Mouse (Mus musculus) spleen, adult 2 months (tissue): ENCODE data around the gene Dync1li1.

Source experiments
- CTCF ChIP-seq: fragments of 200-500 bp; IDR thresholded peaks from 2 replicates; pipeline ENCODE4 v1.5.1; 2011; ENCODE audit warnings: mild to moderate bottlenecking, inconsistent platforms; ENCODE audit not compliant: insufficient read depth, insufficient read length, insufficient replicate concordance; ENCODE audit errors: extremely low read depth
- POLR2A ChIP-seq: fragments of 200-500 bp; IDR thresholded peaks from 2 replicates; pipeline ENCODE4 v1.6.1; 2011; ENCODE audit warnings: low read depth, low read length, inconsistent platforms

DNA sequence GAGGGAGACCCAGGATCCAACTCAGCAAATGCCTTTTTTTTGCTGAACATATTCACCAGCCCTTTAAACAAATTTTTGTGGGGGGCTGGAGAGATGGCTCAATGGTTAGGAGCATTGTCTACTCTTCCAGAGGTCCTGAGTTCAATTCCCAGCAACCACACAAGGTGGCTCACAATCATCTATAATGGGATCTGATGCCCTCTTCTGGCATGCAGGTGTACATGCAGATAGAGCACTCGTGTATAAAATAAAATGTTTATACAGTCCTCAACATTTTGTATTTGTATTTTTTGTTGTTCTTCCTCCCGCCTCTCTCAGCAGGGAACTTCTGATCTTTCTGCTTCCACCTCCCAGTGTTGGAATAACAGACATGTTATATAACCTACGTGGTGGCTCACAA, 63.0 kb downstream of the Dync1li1 start:
- no peak for TF ChIP-seq CTCF
- no peak for TF ChIP-seq POLR2A
